Mouse (Mus musculus) neural tube, embryonic 14.5 days (tissue): ENCODE results near the gene Cpa1. TPM values are rescaled to one million over a fixed set of nuclear protein-coding genes. Genes with fewer than 3 reads are reported as not detected.

Experiments
- ATAC-seq: fragments of 200-750 bp; cut with Nextera tagmentation; 2 replicates; pipeline ENCODE4 v1.8.0; 2017; ENCODE audit warnings: low read depth, mild to moderate bottlenecking, moderate TSS enrichment, moderate library complexity
- H3K27ac ChIP-seq: fragments of 300-500 bp; sonication (generic); 2 replicates; pipeline ENCODE4 v1.5.1; 2014; ENCODE audit warnings: low read depth, mild to moderate bottlenecking, control low read depth, low read length, moderate library complexity, mixed read lengths
- H3K27me3 ChIP-seq: fragments of 300-500 bp; sonication (generic); 2 replicates; pipeline ENCODE4 v1.6.1; 2014; ENCODE audit warnings: low read length; ENCODE audit not compliant: control insufficient read depth, insufficient read depth
- H3K36me3 ChIP-seq: fragments of 300-500 bp; sonication (generic); 2 replicates; pipeline ENCODE4 v1.6.1; 2014; ENCODE audit warnings: low read length, mixed read lengths; ENCODE audit not compliant: control insufficient read depth, insufficient read depth
- H3K4me1 ChIP-seq: fragments of 300-500 bp; sonication (generic); 2 replicates; pipeline ENCODE4 v1.6.1; 2014; ENCODE audit warnings: low read length; ENCODE audit not compliant: control insufficient read depth, insufficient read depth
- H3K4me2 ChIP-seq: fragments of 300-500 bp; sonication (generic); 2 replicates; pipeline ENCODE4 v1.6.1; 2014; ENCODE audit warnings: mild to moderate bottlenecking, low read depth, low read length, control low read depth
- H3K4me3 ChIP-seq: fragments of 300-500 bp; sonication (generic); 2 replicates; pipeline ENCODE4 v1.5.1; 2014; ENCODE audit warnings: low read depth, low read length, control low read depth, mixed read lengths
- H3K9ac ChIP-seq: fragments of 300-500 bp; sonication (generic); replicated peaks from 2 replicates; pipeline ENCODE4 v1.6.1; 2014; ENCODE audit warnings: low read depth, mild to moderate bottlenecking, control low read depth, low read length, mixed read lengths
- H3K9me3 ChIP-seq: fragments of 300-500 bp; sonication (generic); 2 replicates; pipeline ENCODE4 v1.6.1; 2016; ENCODE audit warnings: low read length; ENCODE audit not compliant: control insufficient read depth
- WGBS: fragments of 180-500 bp; shearing (Covaris S2); extraction: QIAGEN DNeasy Blood & Tissue Kit; methylation state at CpG from one replicate; pipeline ENCODE4 v1.1.7; 2014; 5-methylcytosine and 5-hydroxymethylcytosine counted together
- polyA plus RNA-seq: library from polyadenylated mRNA; unstranded; fragments of >200 nt; fragmentation: Nextera tagmentation; extraction: Ambion mirVana; gene quantifications from 2 replicates; pipeline ENCODE4 v1.2.1, GENCODE M21; 2014

Gene Cpa1
- polyA plus RNA-seq, 1 experiment from 2014 or later, result 0.50 TPM

DNA sequence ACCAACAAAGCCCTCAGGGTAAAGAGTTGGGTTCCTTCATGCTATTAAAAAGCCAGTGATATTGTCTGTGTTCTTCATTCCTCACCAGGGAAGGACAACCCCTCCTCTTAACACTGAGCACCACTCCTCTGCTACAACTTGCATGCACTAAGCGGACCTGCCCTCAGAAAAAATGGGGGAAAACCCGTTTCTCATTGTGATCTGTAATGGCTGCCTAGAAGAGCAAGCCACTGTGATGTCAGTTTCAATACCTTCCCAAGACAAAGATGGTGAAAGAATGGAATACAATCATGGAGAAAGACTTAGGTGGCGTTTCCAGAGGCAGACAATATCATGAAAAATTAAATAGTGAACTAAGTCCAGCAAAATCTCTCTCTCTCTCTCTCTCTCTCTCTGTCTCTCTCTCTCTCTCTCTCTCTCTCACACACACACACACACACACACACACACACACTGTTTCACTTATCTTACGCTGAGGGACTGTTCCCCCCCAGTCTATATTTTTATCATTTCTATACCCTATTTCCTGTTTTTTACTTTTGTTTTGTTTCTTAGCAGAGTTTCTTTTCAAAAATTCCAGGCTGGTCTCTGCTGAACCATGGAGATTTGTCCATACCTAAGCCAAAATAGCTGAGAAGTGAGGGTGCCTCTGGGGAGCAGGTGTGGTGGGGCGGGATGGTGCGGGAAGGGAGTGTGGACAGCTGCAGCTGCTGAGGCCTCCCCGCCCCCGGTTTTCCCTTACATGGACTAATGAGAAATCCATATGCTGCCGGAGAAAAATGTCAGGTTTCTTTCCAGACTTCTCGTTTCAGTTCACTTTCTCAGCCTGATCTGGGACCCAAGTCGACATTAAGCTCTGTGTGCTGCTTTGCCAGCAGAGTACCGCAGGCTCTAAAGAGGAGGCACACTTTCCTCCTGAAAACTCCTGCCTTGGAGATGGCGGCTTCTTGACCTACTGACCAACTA, 43.2 kb downstream of the Cpa1 start:
- ATAC-seq, result no peak
- peaks cover 8% of the 10 kb centered on the region; the same call in 1 of the 2 replicates for H3K4me1 ChIP-seq
- H3K27me3 ChIP-seq, result no peaks in the 10 kb centered on the region
- no peak overlapping the region for H3K4me3 ChIP-seq
- H3K27ac ChIP-seq, result no peak overlapping the region
- 63% methylated on average over 13 of the region's 13 CpGs for WGBS
- H3K36me3 ChIP-seq, result no peaks in the 10 kb centered on the region
- no peaks in the 10 kb centered on the region for H3K9me3 ChIP-seq
- no peak overlapping the region for H3K4me2 ChIP-seq
- 0 out of 2 replicates have a peak overlapping the region, but pooled peaks have one; percentile 7 for H3K9ac ChIP-seq

DNA sequence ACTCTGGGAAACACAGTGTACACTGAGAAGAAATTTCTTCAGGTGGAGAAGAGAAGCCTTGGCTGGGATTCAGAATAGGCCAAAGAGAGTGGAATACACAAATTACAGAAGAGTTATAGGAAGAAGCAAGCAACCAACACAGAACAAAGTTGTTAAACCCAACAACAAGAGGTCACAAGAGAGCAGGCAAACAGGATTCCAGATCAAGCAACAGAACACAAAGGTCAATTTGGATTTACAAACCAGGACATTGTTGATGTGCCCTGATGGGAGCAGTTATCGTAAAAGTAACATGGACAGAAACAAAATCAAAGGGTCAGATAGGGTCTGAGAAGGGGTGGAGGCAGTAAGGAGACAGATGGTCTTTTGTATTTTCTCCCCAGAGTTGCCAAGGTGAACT, 45.6 kb downstream of the Cpa1 start:
- no peak overlapping the region for H3K27ac ChIP-seq
- H3K9me3 ChIP-seq, result no peaks in the 10 kb centered on the region
- H3K27me3 ChIP-seq, result no peaks in the 10 kb centered on the region
- no peak overlapping the region for H3K4me2 ChIP-seq
- no peaks in the 10 kb centered on the region for H3K36me3 ChIP-seq
- ATAC-seq, result no peak
- 55% methylated on average over 1 of the region's 1 CpGs for WGBS
- no peak overlapping the region for H3K9ac ChIP-seq
- 0 out of 2 replicates have a peak, but pooled peaks cover 2% of the 10 kb centered on the region for H3K4me1 ChIP-seq
- H3K4me3 ChIP-seq, result no peak overlapping the region

DNA sequence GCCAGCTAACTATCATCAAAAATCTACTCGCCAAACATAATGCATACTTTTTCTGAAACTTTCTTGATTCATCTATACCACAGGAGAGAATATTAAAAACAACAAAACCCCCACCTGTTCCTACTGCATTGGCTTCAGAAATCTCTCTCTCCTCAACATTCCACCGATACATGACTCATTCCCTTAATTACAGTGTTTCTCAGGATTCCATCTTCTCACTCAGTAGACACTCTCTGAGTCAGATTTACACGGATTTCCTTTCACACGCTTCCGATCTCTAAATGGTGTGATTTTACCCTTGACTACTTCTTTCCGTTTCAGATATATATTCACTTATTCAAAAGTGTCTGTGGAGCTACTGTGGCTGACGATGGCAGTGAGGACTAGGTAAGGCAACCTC, 48.2 kb downstream of the Cpa1 start:
- Histone ChIP-seq H3K4me3 (no peak overlapping the region), H3K9ac (no peak overlapping the region), H3K27me3 (no peaks in the 10 kb centered on the region), H3K9me3 (no peaks in the 10 kb centered on the region), H3K36me3 (no peaks in the 10 kb centered on the region), H3K4me2 (no peak overlapping the region), H3K27ac (no peak overlapping the region), H3K4me1 (0 out of 2 replicates have a peak, but pooled peaks cover 2% of the 10 kb centered on the region)
- no peak for ATAC-seq
- WGBS, result 96% methylated on average over 7 of the region's 7 CpGs

DNA sequence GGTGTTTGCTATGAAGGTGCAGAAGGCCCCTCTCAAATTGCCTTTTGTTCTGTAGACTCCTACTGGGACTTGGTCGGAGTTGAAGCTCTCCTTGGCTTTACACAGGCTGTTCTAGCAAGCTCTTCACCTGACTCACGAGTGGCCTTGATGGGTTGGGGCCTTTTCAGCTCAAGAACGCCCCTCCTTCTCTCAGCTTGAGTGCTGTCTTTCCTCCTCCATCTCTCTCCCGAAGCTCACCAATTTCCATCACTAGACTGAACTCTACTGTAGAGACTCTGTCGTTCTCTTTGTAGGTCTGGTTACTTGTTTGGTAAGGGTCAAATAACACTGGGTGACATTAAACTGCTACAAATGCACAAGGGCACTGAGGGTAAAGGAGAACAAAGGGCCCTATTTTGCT, 53.8 kb downstream of the Cpa1 start:
- Histone ChIP-seq H3K27ac (peak overlapping the region; percentile 88), H3K4me1 (peaks cover 5% of the 10 kb centered on the region; the same call in 1 of the 2 replicates), H3K4me3 (peak overlapping the region; percentile 55), H3K4me2 (peak overlapping the region; percentile 61), H3K9me3 (no peaks in the 10 kb centered on the region), H3K9ac (peak overlapping the region; percentile 64; the same call in 1 of the 2 replicates), H3K36me3 (no peaks in the 10 kb centered on the region), H3K27me3 (no peaks in the 10 kb centered on the region)
- 75% methylated on average over 5 of the region's 5 CpGs for WGBS
- ATAC-seq, result no peak

DNA sequence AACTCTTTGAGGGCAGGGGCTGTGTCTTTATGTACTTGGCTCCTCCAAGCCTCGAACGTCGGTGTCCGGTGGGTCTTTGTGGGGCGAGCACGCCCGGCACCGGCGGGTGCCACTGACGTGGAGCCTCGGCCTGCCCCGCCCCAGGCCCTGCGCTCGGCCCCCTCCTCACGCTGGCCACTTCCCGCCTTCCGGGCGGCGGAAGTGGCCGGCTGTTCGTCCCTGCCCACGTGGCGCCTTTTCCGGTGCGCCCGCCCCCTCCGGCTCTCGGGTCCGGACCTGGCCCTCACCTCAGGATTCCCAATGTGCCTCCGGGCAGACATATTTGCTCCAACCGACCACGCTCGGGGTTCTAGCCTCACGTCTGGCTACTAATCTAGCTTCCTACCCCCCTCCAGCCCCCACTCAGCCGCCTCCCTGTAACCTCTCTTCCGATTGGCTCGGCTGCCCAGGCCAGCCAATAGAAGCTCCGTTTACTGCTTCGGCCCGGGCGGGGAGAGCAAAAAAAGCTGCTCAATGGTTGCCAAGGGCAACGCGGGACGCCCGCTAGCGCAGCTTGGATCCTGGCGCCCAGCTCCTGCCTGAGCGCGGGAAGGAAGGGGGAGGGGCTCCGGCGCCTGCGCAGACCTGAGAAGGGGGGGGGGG, 54.5 kb downstream of the Cpa1 start, which contains the start of gene Cep41:
TSS of gene Cep41 (minus strand) at position 400 of the 642 bp plus-strand sequence.
- ATAC-seq, result peak; percentile 99
- H3K9me3 ChIP-seq, result no peaks in the 10 kb centered on the region
- H3K4me1 ChIP-seq, result peaks cover 5% of the 10 kb centered on the region; the same call in 1 of the 2 replicates
- peak within 1 kb of the TSS; percentile 88 for H3K27ac ChIP-seq
- H3K9ac ChIP-seq, result peak within 1 kb of the TSS; percentile 64
- peak within 1 kb of the TSS; percentile 55 for H3K4me3 ChIP-seq
- H3K36me3 ChIP-seq, result no peaks in the 10 kb centered on the region
- H3K27me3 ChIP-seq, result no peaks in the 10 kb centered on the region
- H3K4me2 ChIP-seq, result peak within 1 kb of the TSS; percentile 61
- under 1% methylated on average over 49 of the region's 52 CpGs for WGBS

DNA sequence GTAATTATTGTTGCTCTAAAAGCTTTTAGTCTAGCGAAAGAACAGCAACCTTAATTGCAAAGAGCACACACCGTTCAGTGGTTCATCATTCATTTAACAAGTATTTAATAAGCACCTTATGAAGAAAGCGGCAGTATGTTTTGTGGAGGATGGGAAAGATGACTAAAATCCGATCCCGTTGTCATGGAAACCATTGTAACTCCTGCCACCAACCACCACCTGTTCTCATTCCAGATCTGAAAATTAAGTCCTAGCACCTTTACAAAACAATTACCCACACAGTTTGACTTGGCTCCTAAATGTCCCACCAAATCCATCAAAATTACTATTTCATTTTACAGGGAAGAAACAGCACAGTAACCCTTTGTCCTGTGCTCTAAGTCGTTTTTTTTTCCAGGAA, 55.2 kb downstream of the Cpa1 start:
- Histone ChIP-seq H3K4me3 (peak overlapping the region; percentile 55; the same call in 1 of the 2 replicates), H3K27me3 (no peaks in the 10 kb centered on the region), H3K4me1 (peaks cover 5% of the 10 kb centered on the region; the same call in 1 of the 2 replicates), H3K27ac (no peak overlapping the region), H3K9me3 (no peaks in the 10 kb centered on the region), H3K4me2 (peak overlapping the region; percentile 61), H3K9ac (0 out of 2 replicates have a peak overlapping the region, but pooled peaks have one; percentile 13), H3K36me3 (no peaks in the 10 kb centered on the region)
- 27% methylated on average over 6 of the region's 6 CpGs for WGBS
- no peak; the same call in 1 of the 2 replicates for ATAC-seq

Other genes starting within 250 kb of the Cpa1 start
- 62.3 and 66.9 TPM in 2 replicates for gene Zc3hc1, start 248.2 kb upstream of the Cpa1 start, polyA plus RNA-seq
- 47.5 and 49.7 TPM in 2 replicates for gene Klhdc10, start 237.3 kb upstream of the Cpa1 start, polyA plus RNA-seq
- gene Tmem209, start 129.4 kb upstream of the Cpa1 start, polyA plus RNA-seq, result 28.9 and 30.9 TPM in 2 replicates
- gene Ssmem1, start 129.4 kb upstream of the Cpa1 start, polyA plus RNA-seq, result 0.35 TPM in 1 of 2 replicates, not detected in the other
- gene Cpa2, start 97.6 kb upstream of the Cpa1 start, polyA plus RNA-seq, result 5.1 and 10.6 TPM in 2 replicates
- 0.71 and 0.90 TPM in 2 replicates for gene Cpa4, start 70.8 kb upstream of the Cpa1 start, polyA plus RNA-seq
- not detected in 2 replicates for gene Cpa5, start 28.2 kb upstream of the Cpa1 start, polyA plus RNA-seq
- gene Cep41, start 54.5 kb downstream of the Cpa1 start, polyA plus RNA-seq, result 12.1 and 12.6 TPM in 2 replicates
- gene Mest, start 84.3 kb downstream of the Cpa1 start, polyA plus RNA-seq, result 353 and 390 TPM in 2 replicates